Mouse (Mus musculus) limb, embryonic 12.5 days (tissue): ENCODE measurements around the gene Susd6. TPM values are rescaled to one million over a fixed set of nuclear protein-coding genes. Genes with fewer than 3 reads are reported as not detected.

Experiments
- ATAC-seq: fragments of 200-750 bp; cut with Nextera tagmentation; 2 replicates; pipeline ENCODE4 v1.8.0; 2017; ENCODE audit warnings: low read depth, moderate TSS enrichment; ENCODE audit not compliant: insufficient number of reproducible peaks, insufficient read depth, low FRiP score, low TSS enrichment
- H3K27ac ChIP-seq: fragments of 300-500 bp; sonication (generic); 2 replicates; pipeline ENCODE4 v1.5.1; 2016; ENCODE audit warnings: mild to moderate bottlenecking, moderate library complexity
- H3K27me3 ChIP-seq: fragments of 300-500 bp; sonication (generic); 2 replicates; pipeline ENCODE4 v1.6.1; 2016; ENCODE audit warnings: mild to moderate bottlenecking, moderate library complexity
- H3K36me3 ChIP-seq: fragments of 300-500 bp; sonication (generic); 2 replicates; pipeline ENCODE4 v1.6.1; 2016; ENCODE audit warnings: mild to moderate bottlenecking, moderate library complexity
- H3K4me1 ChIP-seq: fragments of 300-500 bp; sonication (generic); replicated peaks from 2 replicates; pipeline ENCODE4 v1.6.1; 2016
- H3K4me2 ChIP-seq: fragments of 300-500 bp; sonication (generic); 2 replicates; pipeline ENCODE4 v1.6.1; 2016; ENCODE audit warnings: mild to moderate bottlenecking, moderate library complexity
- H3K4me3 ChIP-seq: fragments of 300-500 bp; sonication (generic); replicated peaks from 2 replicates; pipeline ENCODE4 v1.5.1; 2016; ENCODE audit warnings: mild to moderate bottlenecking
- H3K9ac ChIP-seq: fragments of 300-500 bp; sonication (generic); replicated peaks from 2 replicates; pipeline ENCODE4 v1.6.1; 2016; ENCODE audit warnings: mild to moderate bottlenecking, moderate library complexity
- H3K9me3 ChIP-seq: fragments of 300-500 bp; sonication (generic); 2 replicates; pipeline ENCODE4 v1.6.1; 2016; ENCODE audit warnings: mild to moderate bottlenecking, moderate library complexity
- WGBS: fragments of 180-500 bp; shearing (Covaris S2); methylation state at CpG from one replicate; pipeline ENCODE4 v1.1.7; 2016; 5-methylcytosine and 5-hydroxymethylcytosine counted together
- polyA plus RNA-seq: library from polyadenylated mRNA; unstranded; fragments of >200 nt; fragmentation: Nextera tagmentation; extraction: Ambion mirVana; gene quantifications from 2 replicates; pipeline ENCODE4 v1.2.1, GENCODE M21; 2016

The Susd6 gene
- polyA plus RNA-seq, 1 experiment from 2014 or later: 14.1 TPM

- 98% methylated on average over 2 of the region's 2 CpGs for WGBS
- H3K4me1 ChIP-seq: no peaks in the 10 kb centered on the region
- 0 out of 2 replicates have a peak, but pooled peaks cover 3% of the 10 kb centered on the region for H3K36me3 ChIP-seq
- H3K4me3 ChIP-seq: no peak overlapping the region
- H3K9me3 ChIP-seq: no peaks in the 10 kb centered on the region
- H3K4me2 ChIP-seq: no peak overlapping the region
- H3K9ac ChIP-seq: no peak overlapping the region
- no peaks in the 10 kb centered on the region for H3K27me3 ChIP-seq
- ATAC-seq: no peak
- H3K27ac ChIP-seq: no peak overlapping the region
These were observed 64.8 kb downstream of the Susd6 start for GRCm38 (mm10) chr12:80855100-80855499.

- 56% methylated on average over 1 of the region's 1 CpGs for WGBS
- Histone ChIP-seq H3K9me3 (no peaks in the 10 kb centered on the region), H3K27me3 (no peaks in the 10 kb centered on the region), H3K9ac (no peak overlapping the region), H3K36me3 (0 out of 2 replicates have a peak, but pooled peaks cover 3% of the 10 kb centered on the region), H3K4me2 (no peak overlapping the region), H3K27ac (no peak overlapping the region), H3K4me1 (no peaks in the 10 kb centered on the region), H3K4me3 (no peak overlapping the region)
- ATAC-seq: no peak
These were observed 65.3 kb downstream of the Susd6 start for GRCm38 (mm10) chr12:80855581-80855980.

- no peak for ATAC-seq
- Histone ChIP-seq H3K4me1 (peaks cover 5% of the 10 kb centered on the region), H3K4me2 (no peak overlapping the region), H3K9ac (no peak overlapping the region), H3K36me3 (no peaks in the 10 kb centered on the region), H3K9me3 (no peaks in the 10 kb centered on the region), H3K27me3 (no peaks in the 10 kb centered on the region), H3K4me3 (no peak overlapping the region), H3K27ac (no peak overlapping the region)
- WGBS: 76% methylated on average over 3 of the region's 3 CpGs
These were observed 67.5 kb downstream of the Susd6 start for GRCm38 (mm10) chr12:80857636-80858293.

- WGBS: 87% methylated on average over 2 of the region's 2 CpGs
- Histone ChIP-seq H3K4me1 (peaks cover 5% of the 10 kb centered on the region), H3K27me3 (no peaks in the 10 kb centered on the region), H3K4me3 (no peak overlapping the region), H3K27ac (no peak overlapping the region), H3K9me3 (no peaks in the 10 kb centered on the region), H3K9ac (no peak overlapping the region), H3K36me3 (no peaks in the 10 kb centered on the region), H3K4me2 (no peak overlapping the region)
- no peak for ATAC-seq
These were observed 68.0 kb downstream of the Susd6 start for GRCm38 (mm10) chr12:80858307-80858706.

GRCm38 (mm10) chr12:80861916-80862315, 71.6 kb downstream of the Susd6 start:
- Histone ChIP-seq H3K36me3 (0 out of 2 replicates have a peak, but pooled peaks cover 5% of the 10 kb centered on the region), H3K4me1 (peaks cover 5% of the 10 kb centered on the region), H3K9ac (no peak overlapping the region), H3K27ac (no peak overlapping the region), H3K27me3 (no peaks in the 10 kb centered on the region), H3K4me2 (no peak overlapping the region), H3K4me3 (no peak overlapping the region), H3K9me3 (no peaks in the 10 kb centered on the region)
- 14% methylated on average over 1 of the region's 1 CpGs for WGBS
- ATAC-seq: no peak

GRCm38 (mm10) chr12:80863370-80863769, 73.1 kb downstream of the Susd6 start:
- Histone ChIP-seq H3K4me3 (no peak overlapping the region), H3K9me3 (no peaks in the 10 kb centered on the region), H3K27me3 (no peaks in the 10 kb centered on the region), H3K27ac (no peak overlapping the region), H3K4me2 (no peak overlapping the region), H3K9ac (no peak overlapping the region), H3K36me3 (peaks cover 10% of the 10 kb centered on the region; the same call in 1 of the 2 replicates), H3K4me1 (peaks cover 5% of the 10 kb centered on the region)
- no peak for ATAC-seq
- 95% methylated on average over 2 of the region's 2 CpGs for WGBS

GRCm38 (mm10) chr12:80865175-80865574, 74.9 kb downstream of the Susd6 start:
- Histone ChIP-seq H3K4me2 (no peak overlapping the region), H3K27me3 (no peaks in the 10 kb centered on the region), H3K9me3 (no peaks in the 10 kb centered on the region), H3K27ac (no peak overlapping the region), H3K4me3 (no peak overlapping the region), H3K4me1 (peaks cover 5% of the 10 kb centered on the region), H3K9ac (no peak overlapping the region), H3K36me3 (peaks cover 21% of the 10 kb centered on the region)
- WGBS: 88% methylated on average over 4 of the region's 4 CpGs
- no peak for ATAC-seq

GRCm38 (mm10) chr12:80866023-80866422, 75.7 kb downstream of the Susd6 start:
- Histone ChIP-seq H3K27me3 (no peaks in the 10 kb centered on the region), H3K9me3 (no peaks in the 10 kb centered on the region), H3K4me1 (peaks cover 5% of the 10 kb centered on the region), H3K27ac (no peak overlapping the region), H3K9ac (no peak overlapping the region), H3K36me3 (peaks cover 29% of the 10 kb centered on the region), H3K4me2 (no peak overlapping the region), H3K4me3 (no peak overlapping the region)
- ATAC-seq: no peak
- 91% methylated on average over 2 of the region's 2 CpGs for WGBS

- Histone ChIP-seq H3K36me3 (peaks cover 32% of the 10 kb centered on the region), H3K9ac (no peak overlapping the region), H3K4me2 (no peak overlapping the region), H3K27me3 (no peaks in the 10 kb centered on the region), H3K4me3 (no peak overlapping the region), H3K9me3 (no peaks in the 10 kb centered on the region), H3K4me1 (no peaks in the 10 kb centered on the region), H3K27ac (no peak overlapping the region)
- ATAC-seq: no peak
- 91% methylated on average over 3 of the region's 3 CpGs for WGBS
These were observed 76.8 kb downstream of the Susd6 start for GRCm38 (mm10) chr12:80867083-80867482.

GRCm38 (mm10) chr12:80868401-80868800, 78.1 kb downstream of the Susd6 start:
- Histone ChIP-seq H3K4me3 (no peak overlapping the region), H3K27ac (no peak overlapping the region), H3K27me3 (no peaks in the 10 kb centered on the region), H3K4me2 (no peak overlapping the region), H3K36me3 (peaks cover 32% of the 10 kb centered on the region), H3K4me1 (no peaks in the 10 kb centered on the region), H3K9me3 (no peaks in the 10 kb centered on the region), H3K9ac (no peak overlapping the region)
- ATAC-seq: no peak
- 78% methylated on average over 7 of the region's 7 CpGs for WGBS

- Histone ChIP-seq H3K4me1 (no peaks in the 10 kb centered on the region), H3K9me3 (no peaks in the 10 kb centered on the region), H3K27me3 (no peaks in the 10 kb centered on the region), H3K27ac (no peak overlapping the region), H3K4me2 (no peak overlapping the region), H3K4me3 (no peak overlapping the region), H3K36me3 (peaks cover 51% of the 10 kb centered on the region), H3K9ac (no peak overlapping the region)
- ATAC-seq: no peak
- WGBS: 86% methylated on average over 7 of the region's 7 CpGs
These were observed 87.1 kb downstream of the Susd6 start for GRCm38 (mm10) chr12:80877215-80878092.
